Mouse (Mus musculus) cortical plate, adult 2 months (tissue): Measurements from ENCODE around the gene Gria2.

ENCODE experiments used
- CTCF ChIP-seq: fragments of 200-500 bp; IDR thresholded peaks from 2 replicates; pipeline ENCODE4 v1.5.1; 2011; ENCODE audit warnings: mild to moderate bottlenecking, control low read depth, low read length; ENCODE audit not compliant: insufficient read depth; ENCODE audit errors: extremely low read depth
- POLR2A ChIP-seq: fragments of 200-500 bp; IDR thresholded peaks from 2 replicates; pipeline ENCODE4 v1.6.1; 2011; ENCODE audit warnings: mild to moderate bottlenecking, low read length, control low read depth; ENCODE audit not compliant: insufficient read depth; ENCODE audit errors: extremely low read depth

- no peak for TF ChIP-seq POLR2A
- no peak for TF ChIP-seq CTCF
Measured at GRCm38 (mm10) chr3:80774005-80774764, 28.4 kb downstream of the Gria2 start.
